Mouse (Mus musculus) thymus, adult 2 months (tissue): ENCODE measurements around the gene Syndig1. TPM values are rescaled to one million over a fixed set of nuclear protein-coding genes. Genes with fewer than 3 reads are reported as not detected.

Experiments used
- DNase-seq: peaks from one replicate; pipeline ENCODE4 v3.0.0; 2021
- H3K27ac ChIP-seq: fragments of 200-500 bp; 2 replicates; pipeline ENCODE4 v1.5.1; 2012; ENCODE audit warnings: low read length, control low read depth; ENCODE audit not compliant: control insufficient read depth, insufficient read depth
- H3K27me3 ChIP-seq: fragments of 200-500 bp; 2 replicates; pipeline ENCODE4 v1.6.1; 2012; ENCODE audit warnings: mild to moderate bottlenecking, low read length, moderate library complexity, mixed read lengths; ENCODE audit not compliant: control insufficient read depth, insufficient read depth
- H3K36me3 ChIP-seq: fragments of 200-500 bp; 2 replicates; pipeline ENCODE4 v1.6.1; 2012; ENCODE audit warnings: mild to moderate bottlenecking, low read length, moderate library complexity; ENCODE audit not compliant: control insufficient read depth, insufficient read depth
- H3K4me1 ChIP-seq: fragments of 200-500 bp; replicated peaks from 2 replicates; pipeline ENCODE4 v1.6.1; 2012; ENCODE audit warnings: low read length; ENCODE audit not compliant: control insufficient read depth, insufficient read depth
- H3K4me3 ChIP-seq: fragments of 200-500 bp; 2 replicates; pipeline ENCODE4 v1.5.1; 2012; ENCODE audit warnings: mild to moderate bottlenecking, low read length, control low read depth, moderate library complexity; ENCODE audit not compliant: control insufficient read depth, insufficient read depth
- CTCF ChIP-seq: fragments of 200-500 bp; IDR thresholded peaks from 2 replicates; pipeline ENCODE4 v1.5.1; 2012; ENCODE audit warnings: mild to moderate bottlenecking, control low read depth, low read length, moderate library complexity, borderline replicate concordance; ENCODE audit not compliant: control insufficient read depth, poor library complexity, insufficient read depth; ENCODE audit errors: extremely low read depth
- POLR2A ChIP-seq: fragments of 200-500 bp; IDR thresholded peaks from 2 replicates; pipeline ENCODE4 v1.6.1; 2012; ENCODE audit warnings: mild to moderate bottlenecking, low read length, control low read depth, moderate library complexity; ENCODE audit not compliant: control insufficient read depth, poor library complexity, insufficient read depth; ENCODE audit errors: extremely low read depth
- WGBS: fragments of 180-500 bp; shearing (Covaris S2); methylation state at CpG from one replicate; pipeline ENCODE4 v1.1.7; 2018; 5-methylcytosine and 5-hydroxymethylcytosine counted together
- polyA plus RNA-seq: library from polyadenylated mRNA; depleted of rRNA; stranded (reverse); fragments of >200 nt; gene quantifications from 2 replicates; pipeline ENCODE4 v1.2.3, GENCODE M21; 2012; rRNA removed

Syndig1 gene
- 0.08 and 0.32 TPM in 2 replicates for polyA plus RNA-seq

DNA sequence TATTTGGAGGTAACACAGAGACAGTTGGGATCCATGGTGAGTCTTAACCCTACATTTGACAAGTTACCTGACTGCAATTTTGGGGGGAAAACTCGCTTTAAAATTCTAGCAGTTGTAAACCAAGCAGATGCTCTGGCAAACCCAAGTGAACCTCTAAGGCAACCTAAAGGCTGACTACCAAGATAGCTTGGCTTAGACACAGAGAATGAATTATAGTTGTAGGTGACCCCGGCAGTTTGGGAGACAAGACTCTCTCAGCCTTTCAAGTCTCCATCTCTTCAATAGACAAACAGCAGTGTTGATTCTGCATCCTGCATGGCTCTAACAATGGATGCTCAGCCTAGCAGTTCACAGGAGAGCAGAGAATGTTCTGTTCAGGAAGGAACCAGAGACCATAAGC is at the start of gene Syndig1:
Gene Syndig1, plus strand, starts transcription at position 301 of the 400 bp plus-strand sequence.
- TF ChIP-seq CTCF (no peak), POLR2A (no peak)
- WGBS, result 83% methylated on average over 2 of the region's 2 CpGs
- Histone ChIP-seq H3K27me3 (peaks cover 2% of the 10 kb centered on the region; the same call in 1 of the 2 replicates), H3K27ac (no peak within 1 kb of the TSS), H3K4me3 (no peak within 1 kb of the TSS), H3K4me1 (no peaks in the 10 kb centered on the region), H3K36me3 (no peaks in the 10 kb centered on the region)
- no peak for DNase-seq

- Histone ChIP-seq H3K36me3 (no peaks in the 10 kb centered on the region), H3K4me3 (no peak overlapping the region), H3K27me3 (no peaks in the 10 kb centered on the region), H3K27ac (no peak overlapping the region), H3K4me1 (no peaks in the 10 kb centered on the region)
- 14% methylated on average over 3 of the region's 3 CpGs for WGBS
- no peak for TF ChIP-seq POLR2A
- no peak for TF ChIP-seq CTCF
- DNase-seq, result no peak
These were observed 30.4 kb upstream of the Syndig1 start for GRCm38 (mm10) chr2:149798613-149799012.

- no peak for DNase-seq
- WGBS, result 82% methylated on average over 3 of the region's 3 CpGs
- Histone ChIP-seq H3K4me1 (no peaks in the 10 kb centered on the region), H3K36me3 (no peaks in the 10 kb centered on the region), H3K4me3 (no peak overlapping the region), H3K27me3 (no peaks in the 10 kb centered on the region), H3K27ac (no peak overlapping the region)
- TF ChIP-seq POLR2A (no peak), CTCF (no peak)
These were observed 24.3 kb upstream of the Syndig1 start for GRCm38 (mm10) chr2:149804599-149805140.

DNA sequence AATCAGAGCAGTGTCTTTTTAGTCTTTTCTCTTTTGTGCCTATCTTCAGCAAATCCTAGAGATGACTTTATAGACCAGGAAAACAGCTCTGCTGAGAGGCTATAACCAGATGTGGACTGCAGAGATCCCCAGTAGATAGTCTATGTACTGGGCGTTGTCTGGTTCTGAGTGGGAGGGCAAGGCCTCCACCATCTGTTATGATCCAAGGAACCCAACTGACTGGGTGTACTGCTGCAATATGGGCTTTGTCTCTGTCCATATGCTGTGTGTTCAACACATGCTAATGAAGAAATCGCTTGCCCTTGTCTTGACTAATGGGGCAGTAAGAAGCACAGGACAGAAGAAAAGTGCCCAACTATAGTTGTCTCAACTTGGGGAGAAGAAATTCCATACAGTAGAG is 23.8 kb upstream of the Syndig1 start:
- WGBS, result 96% methylated on average over 2 of the region's 2 CpGs
- Histone ChIP-seq H3K27ac (no peak overlapping the region), H3K4me3 (no peak overlapping the region), H3K4me1 (no peaks in the 10 kb centered on the region), H3K27me3 (no peaks in the 10 kb centered on the region), H3K36me3 (no peaks in the 10 kb centered on the region)
- DNase-seq, result no peak
- TF ChIP-seq POLR2A (no peak), CTCF (no peak)

DNA sequence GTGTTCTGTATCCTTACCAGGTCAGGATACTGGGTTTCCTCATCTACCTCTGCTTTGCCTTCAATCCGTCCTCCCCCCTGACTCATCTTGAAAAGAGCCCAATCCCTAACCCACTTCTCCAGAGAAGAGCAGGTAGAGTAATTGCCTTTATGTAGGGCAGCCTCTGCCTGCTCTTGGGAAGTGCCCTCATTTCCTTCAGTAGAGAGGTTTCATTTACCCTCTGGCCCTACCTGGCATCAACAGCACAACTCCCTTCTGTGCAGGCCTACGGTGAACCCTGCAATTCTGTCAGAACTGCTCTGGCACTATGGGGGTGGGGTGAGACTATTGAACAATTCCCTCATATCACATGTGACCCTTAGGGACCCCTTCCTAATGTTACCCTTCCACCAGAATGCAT is 16.1 kb upstream of the Syndig1 start:
- H3K4me3 ChIP-seq, result no peak overlapping the region
- H3K27ac ChIP-seq, result no peak overlapping the region
- no peak for DNase-seq
- 95% methylated on average over 2 of the region's 2 CpGs for WGBS
- no peaks in the 10 kb centered on the region for H3K27me3 ChIP-seq
- no peak for TF ChIP-seq CTCF
- no peak for TF ChIP-seq POLR2A
- H3K36me3 ChIP-seq, result no peaks in the 10 kb centered on the region
- H3K4me1 ChIP-seq, result no peaks in the 10 kb centered on the region

- H3K27me3 ChIP-seq, result no peaks in the 10 kb centered on the region
- no peaks in the 10 kb centered on the region for H3K36me3 ChIP-seq
- no peak for DNase-seq
- H3K27ac ChIP-seq, result no peak overlapping the region
- H3K4me1 ChIP-seq, result no peaks in the 10 kb centered on the region
- TF ChIP-seq CTCF (no peak), POLR2A (no peak)
- no peak overlapping the region for H3K4me3 ChIP-seq
- 75% methylated on average over 3 of the region's 3 CpGs for WGBS
These were observed 10.6 kb upstream of the Syndig1 start for GRCm38 (mm10) chr2:149818395-149818794.

DNA sequence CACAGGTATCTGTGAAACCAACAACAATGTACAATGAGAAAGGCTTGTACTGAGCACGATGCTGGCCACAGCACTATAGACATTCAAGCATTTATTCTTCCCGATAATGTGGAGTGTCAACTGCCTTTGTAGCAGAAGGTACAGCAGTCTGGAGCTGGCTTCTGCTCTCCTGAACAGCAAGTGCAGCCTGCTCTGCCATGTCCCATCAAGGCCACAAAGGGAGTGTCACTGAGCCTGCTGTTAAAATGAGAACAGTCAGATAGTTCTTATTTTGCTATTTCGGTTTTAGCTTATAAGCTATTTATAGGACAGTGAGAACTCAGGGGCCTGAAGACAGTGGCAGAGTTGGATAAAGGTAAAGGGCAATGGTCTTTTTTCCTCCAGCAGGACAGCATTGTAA is 9.3 kb upstream of the Syndig1 start:
- no peak for DNase-seq

More for the DNA sequence above, 9.3 kb upstream of the Syndig1 start:
- 93% methylated on average over 3 of the region's 3 CpGs for WGBS
- Histone ChIP-seq H3K36me3 (no peaks in the 10 kb centered on the region), H3K4me3 (no peak overlapping the region), H3K4me1 (no peaks in the 10 kb centered on the region), H3K27me3 (no peaks in the 10 kb centered on the region), H3K27ac (no peak overlapping the region)
- no peak for TF ChIP-seq POLR2A
